Mouse (Mus musculus): ENCODE results near the gene Gm9887. TPM values are rescaled to one million over a fixed set of nuclear protein-coding genes. Genes with fewer than 3 reads are reported as not detected.
A peak's percentile ranks its signal among the peaks of the same experiment; 100 is the strongest.
"Not testable (repeated sequence)": the region's sequence is repeated elsewhere in the genome, so short reads cannot be mapped to it uniquely, and the experiment has no call there.

Gm9887 gene
- polyA plus RNA-seq, 1 experiment from 2014 or later = 2.0 TPM

DNA sequence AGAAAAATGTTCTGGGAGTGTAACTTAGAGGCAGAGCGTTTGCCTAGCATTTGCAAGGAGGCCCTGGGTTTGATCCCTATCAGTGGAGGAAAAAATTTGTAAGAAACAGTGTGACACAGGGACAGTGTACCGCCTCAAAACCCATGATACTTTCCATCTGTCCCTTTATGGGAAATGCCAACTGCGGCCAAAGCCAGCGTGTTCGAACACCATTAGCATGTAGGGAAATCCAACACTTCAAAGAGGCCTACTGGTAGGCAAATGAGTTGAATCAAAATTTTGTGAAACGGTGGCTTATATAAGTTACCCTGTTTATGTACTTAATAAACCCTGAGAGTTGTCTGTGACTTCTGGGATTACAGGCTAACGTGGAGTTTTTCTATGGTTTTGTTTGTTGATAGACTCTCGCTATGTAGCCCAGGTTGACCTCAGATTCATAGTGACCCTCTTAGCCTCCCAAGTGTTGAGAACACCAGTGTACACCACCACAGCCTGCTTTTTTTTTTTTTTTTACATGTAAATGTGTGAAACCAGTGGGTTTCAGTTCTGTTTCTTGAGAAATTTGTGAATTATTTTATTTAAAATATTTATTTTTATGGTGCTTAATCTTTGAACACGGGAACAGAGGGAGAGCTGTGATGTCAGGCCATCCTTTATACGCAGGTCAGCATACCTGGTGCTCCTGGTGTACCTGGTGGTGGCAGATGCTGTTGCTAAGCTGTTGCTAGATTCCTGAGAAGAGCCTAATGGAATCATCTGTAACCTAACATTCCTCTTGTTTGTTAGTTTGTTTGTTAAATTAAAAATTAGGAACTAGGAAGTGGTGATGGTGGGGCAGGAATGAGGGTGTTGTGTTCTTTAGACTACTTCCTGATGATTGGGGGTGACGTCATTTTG lies 6.5 kb upstream of the Gm9887 start:
- ATAC-seq (ENCODE audit: low FRiP score, low read depth) = no peak
- no peaks in the 10 kb centered on the region for H3K9me3 ChIP-seq
- no peaks in the 10 kb centered on the region for H3K27me3 ChIP-seq (replicated peaks)
- no peak overlapping the region for H3K4me3 ChIP-seq
- peaks cover 7% of the 10 kb centered on the region for H3K4me1 ChIP-seq
- no peak overlapping the region for H3K4me2 ChIP-seq (replicated peaks)
- H3K27ac ChIP-seq = no peak overlapping the region
- no peaks in the 10 kb centered on the region for H3K36me3 ChIP-seq
- WGBS = 93% methylated on average over 11 of the region's 11 CpGs
- no peak overlapping the region for H3K9ac ChIP-seq

- WGBS = 95% methylated on average over 6 of the region's 6 CpGs
- not testable (repeated sequence) for H3K9ac ChIP-seq; H3K27me3 ChIP-seq (replicated peaks); H3K4me2 ChIP-seq (replicated peaks); H3K4me3 ChIP-seq; H3K36me3 ChIP-seq; ATAC-seq (ENCODE audit: low FRiP score, low read depth); H3K27ac ChIP-seq; H3K9me3 ChIP-seq
- H3K4me1 ChIP-seq = peaks cover 17% of the 10 kb centered on the region
Observed at GRCm38 (mm10) chr12:69377636-69378035, 5.4 kb upstream of the Gm9887 start.

DNA sequence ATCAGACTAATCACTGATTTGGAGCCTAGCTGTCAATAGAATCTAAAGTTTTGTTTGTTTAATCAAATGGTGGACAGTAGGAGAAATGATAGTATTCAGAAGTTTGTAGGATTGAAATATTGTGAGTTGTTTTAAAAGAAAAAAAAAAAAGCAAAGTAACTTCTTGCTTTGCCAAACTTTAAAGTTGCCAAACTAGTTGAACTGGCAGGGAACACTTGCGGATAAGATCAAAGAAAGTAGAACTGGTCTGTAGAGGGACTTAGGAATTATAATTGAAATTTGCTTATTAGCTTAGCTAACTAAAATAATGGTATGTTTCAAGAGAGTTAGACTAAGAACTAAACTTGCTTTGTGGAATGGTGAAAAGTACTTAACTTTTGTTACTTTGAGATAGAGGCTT lies 4.9 kb upstream of the Gm9887 start:
- WGBS = 96% methylated on average over 1 of the region's 1 CpGs
- H3K9ac ChIP-seq = no peak overlapping the region
- H3K27ac ChIP-seq = no peak overlapping the region
- peaks cover 17% of the 10 kb centered on the region for H3K4me1 ChIP-seq
- H3K9me3 ChIP-seq = no peaks in the 10 kb centered on the region
- no peak overlapping the region for H3K4me3 ChIP-seq
- no peaks in the 10 kb centered on the region for H3K36me3 ChIP-seq
- no peak for ATAC-seq (ENCODE audit: low FRiP score, low read depth)
- no peaks in the 10 kb centered on the region for H3K27me3 ChIP-seq (replicated peaks)
- no peak overlapping the region for H3K4me2 ChIP-seq (replicated peaks)

DNA sequence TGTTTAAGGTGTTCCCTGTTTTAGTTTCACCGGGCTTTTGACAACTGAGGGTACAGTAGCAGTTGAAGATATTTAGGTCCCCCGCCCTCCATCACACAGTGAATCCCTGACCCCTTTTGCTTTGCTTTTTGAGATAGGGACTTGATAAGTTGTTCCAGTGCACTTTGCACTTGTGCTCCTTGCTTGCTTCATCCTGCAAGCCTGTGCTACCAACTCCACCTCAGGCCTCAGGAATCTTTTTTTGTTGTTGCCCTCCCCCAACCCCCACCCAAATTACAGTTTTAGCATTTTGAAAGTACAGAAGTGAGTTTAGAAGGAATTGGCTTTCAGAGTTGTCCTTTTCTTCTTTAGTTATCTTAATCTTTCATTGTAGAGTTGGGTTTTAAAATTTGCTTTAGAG lies 3.9 kb upstream of the Gm9887 start:
- H3K4me1 ChIP-seq = peaks cover 17% of the 10 kb centered on the region
- no peak for ATAC-seq (ENCODE audit: low FRiP score, low read depth)
- H3K27me3 ChIP-seq (replicated peaks) = no peaks in the 10 kb centered on the region
- no peak overlapping the region for H3K27ac ChIP-seq
- 85% methylated on average over 2 of the region's 2 CpGs for WGBS
- H3K4me3 ChIP-seq = no peak overlapping the region
- H3K9me3 ChIP-seq = no peaks in the 10 kb centered on the region
- H3K4me2 ChIP-seq (replicated peaks) = no peak overlapping the region
- H3K9ac ChIP-seq = no peak overlapping the region
- no peaks in the 10 kb centered on the region for H3K36me3 ChIP-seq

DNA sequence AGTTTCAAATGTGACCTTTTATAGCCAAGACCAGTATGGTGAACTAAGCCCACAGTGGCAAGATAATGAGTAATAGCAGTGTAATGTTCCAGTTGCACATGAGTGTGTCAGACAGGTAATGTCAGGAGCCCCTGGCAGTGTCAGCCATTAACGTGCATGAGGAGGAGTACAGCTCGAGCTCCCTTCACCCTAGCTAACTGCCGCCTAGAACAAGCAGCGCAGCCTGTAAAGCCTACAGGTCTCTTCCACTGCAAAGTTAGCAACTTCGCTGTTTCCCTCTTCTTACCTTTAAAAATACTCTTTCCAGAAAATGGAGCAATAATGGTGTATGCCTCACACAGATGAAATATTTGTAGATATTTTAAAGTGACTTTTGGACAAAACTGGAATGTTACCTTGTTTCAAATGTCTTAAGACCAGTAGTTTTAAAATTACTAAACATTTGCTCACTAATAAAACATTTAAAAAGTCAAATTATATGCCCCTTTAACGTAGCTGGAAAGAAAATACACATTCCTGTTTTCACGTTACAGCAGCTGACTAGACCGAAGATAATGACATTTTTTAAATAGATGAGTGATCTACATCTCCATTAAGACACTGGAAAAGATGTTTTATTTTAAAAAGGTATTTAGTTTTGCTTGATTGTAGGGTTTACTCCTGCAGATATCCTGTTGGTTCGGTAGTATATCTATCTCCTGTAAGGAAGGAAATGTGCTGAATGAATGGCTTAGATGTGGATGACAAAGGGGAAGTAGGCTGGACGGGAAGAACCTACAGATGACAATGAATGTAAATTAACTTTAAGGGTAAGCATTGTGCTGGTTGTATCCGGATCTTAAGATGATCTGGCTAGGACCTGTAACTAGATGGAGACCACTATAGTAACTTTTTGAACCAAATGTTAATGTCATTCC lies 1.9 kb upstream of the Gm9887 start:
- H3K9me3 ChIP-seq = no peaks in the 10 kb centered on the region
- H3K4me1 ChIP-seq = peaks cover 17% of the 10 kb centered on the region
- peak overlapping the region; percentile 95 for H3K4me2 ChIP-seq (replicated peaks)
- H3K4me3 ChIP-seq = peak overlapping the region; percentile 99
- 51% methylated on average over 11 of the region's 11 CpGs for WGBS
- no peaks in the 10 kb centered on the region for H3K27me3 ChIP-seq (replicated peaks)
- H3K9ac ChIP-seq = peak overlapping the region; percentile 99
- H3K36me3 ChIP-seq = no peaks in the 10 kb centered on the region
- no peak overlapping the region for H3K27ac ChIP-seq
- no peak for ATAC-seq (ENCODE audit: low FRiP score, low read depth)

GRCm38 (mm10) chr12:69372731-69373331 lies 573 bp upstream of the Gm9887 start:
- peak overlapping the region; percentile 82 for H3K27ac ChIP-seq
- H3K9ac ChIP-seq = peak overlapping the region; percentile 99
- H3K4me1 ChIP-seq = peaks cover 17% of the 10 kb centered on the region
- under 1% methylated on average over 42 of the region's 42 CpGs for WGBS
- H3K27me3 ChIP-seq (replicated peaks) = no peaks in the 10 kb centered on the region
- H3K4me3 ChIP-seq = peak overlapping the region; percentile 99
- H3K9me3 ChIP-seq = no peaks in the 10 kb centered on the region
- no peak for ATAC-seq (ENCODE audit: low FRiP score, low read depth)
- H3K36me3 ChIP-seq = no peaks in the 10 kb centered on the region
- H3K4me2 ChIP-seq (replicated peaks) = peak overlapping the region; percentile 95

- peak; percentile 85; the same call in 1 of the 2 replicates for ATAC-seq (ENCODE audit: low FRiP score, low read depth)
- H3K36me3 ChIP-seq = no peaks in the 10 kb centered on the region
Observed at GRCm38 (mm10) chr12:69371421-69371853, 821 bp downstream of the Gm9887 start.

GRCm38 (mm10) chr12:69370936-69371335 lies 1.3 kb downstream of the Gm9887 start:
- Histone ChIP-seq H3K9ac (peak overlapping the region; percentile 99), H3K4me1 (peaks cover 17% of the 10 kb centered on the region), H3K27me3 (replicated peaks) (no peaks in the 10 kb centered on the region), H3K4me3 (peak overlapping the region; percentile 99), H3K36me3 (no peaks in the 10 kb centered on the region), H3K9me3 (no peaks in the 10 kb centered on the region), H3K27ac (peak overlapping the region; percentile 53; the same call in 1 of the 2 replicates), H3K4me2 (replicated peaks) (peak overlapping the region; percentile 95)
- no peak for ATAC-seq (ENCODE audit: low FRiP score, low read depth)
- 18% methylated on average over 7 of the region's 7 CpGs for WGBS

More at GRCm38 (mm10) chr12:69371421-69371853, 821 bp downstream of the Gm9887 start:
- Histone ChIP-seq H3K4me3 (peak overlapping the region; percentile 99), H3K4me2 (replicated peaks) (peak overlapping the region; percentile 95), H3K27ac (peak overlapping the region; percentile 53), H3K4me1 (peaks cover 17% of the 10 kb centered on the region), H3K9me3 (no peaks in the 10 kb centered on the region), H3K27me3 (replicated peaks) (no peaks in the 10 kb centered on the region), H3K9ac (peak overlapping the region; percentile 99)
- under 1% methylated on average over 24 of the region's 24 CpGs for WGBS

DNA sequence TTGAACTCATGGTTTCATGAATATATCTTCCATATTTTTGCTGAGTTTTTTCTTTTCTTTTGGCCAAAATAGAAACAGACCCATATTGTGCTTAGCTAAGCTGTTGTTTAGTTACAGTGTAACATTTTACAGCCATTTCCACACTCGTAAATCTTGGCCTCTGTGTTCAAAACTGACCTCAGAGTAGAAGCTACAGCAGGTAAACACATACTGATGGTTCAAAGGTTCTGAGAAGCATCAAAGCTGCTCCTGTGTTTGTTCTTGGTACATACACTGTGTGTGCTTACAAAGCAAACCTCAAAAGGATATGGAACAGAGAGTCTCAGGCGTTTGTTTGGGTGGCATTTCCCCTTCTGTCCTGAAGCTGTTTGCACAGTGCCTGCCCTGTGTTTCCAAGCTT lies 4.7 kb downstream of the Gm9887 start:
- no peaks in the 10 kb centered on the region for H3K9me3 ChIP-seq
- 61% methylated on average over 2 of the region's 2 CpGs for WGBS
- no peak overlapping the region for H3K27ac ChIP-seq
- ATAC-seq (ENCODE audit: low FRiP score, low read depth) = no peak
- H3K27me3 ChIP-seq (replicated peaks) = no peaks in the 10 kb centered on the region
- H3K4me3 ChIP-seq = no peak overlapping the region
- no peaks in the 10 kb centered on the region for H3K36me3 ChIP-seq
- peaks cover 7% of the 10 kb centered on the region; the same call in 1 of the 2 replicates for H3K4me1 ChIP-seq
- H3K9ac ChIP-seq = no peak overlapping the region
- H3K4me2 ChIP-seq (replicated peaks) = no peak overlapping the region

GRCm38 (mm10) chr12:69366424-69366823 lies 5.8 kb downstream of the Gm9887 start:
- no peaks in the 10 kb centered on the region for H3K36me3 ChIP-seq
- no peak overlapping the region for H3K4me2 ChIP-seq (replicated peaks)
- no peak for ATAC-seq (ENCODE audit: low FRiP score, low read depth)
- no peak overlapping the region for H3K4me3 ChIP-seq
- no peaks in the 10 kb centered on the region for H3K9me3 ChIP-seq
- peaks cover 11% of the 10 kb centered on the region; the same call in 1 of the 2 replicates for H3K4me1 ChIP-seq
- no peaks in the 10 kb centered on the region for H3K27me3 ChIP-seq (replicated peaks)
- no peak overlapping the region for H3K9ac ChIP-seq
- H3K27ac ChIP-seq = no peak overlapping the region

- Histone ChIP-seq H3K4me1 (peaks cover 11% of the 10 kb centered on the region; the same call in 1 of the 2 replicates), H3K27me3 (replicated peaks) (no peaks in the 10 kb centered on the region)
- WGBS = 79% methylated on average over 7 of the region's 7 CpGs
Observed at GRCm38 (mm10) chr12:69365757-69366156, 6.5 kb downstream of the Gm9887 start.

More at GRCm38 (mm10) chr12:69365757-69366156, 6.5 kb downstream of the Gm9887 start:
- Histone ChIP-seq H3K4me2 (replicated peaks) (no peak overlapping the region), H3K4me3 (no peak overlapping the region), H3K36me3 (no peaks in the 10 kb centered on the region), H3K9me3 (no peaks in the 10 kb centered on the region), H3K27ac (no peak overlapping the region), H3K9ac (no peak overlapping the region)
- ATAC-seq (ENCODE audit: low FRiP score, low read depth) = no peak

Measured in neural tube, embryonic 12.5 days (tissue).